Mouse (Mus musculus) intestine, embryonic 14.5 days (tissue): ENCODE data around the gene Fgfr2. TPM values are rescaled to one million over a fixed set of nuclear protein-coding genes. Genes with fewer than 3 reads are reported as not detected.

Experiments
- ATAC-seq: fragments of 200-750 bp; cut with Nextera tagmentation; replicated peaks from 2 replicates; pipeline ENCODE4 v1.8.0; 2017; ENCODE audit warnings: low read depth, moderate number of reproducible peaks, moderate TSS enrichment, moderate library complexity; ENCODE audit not compliant: low FRiP score, low TSS enrichment
- DNase-seq: peaks from one replicate; pipeline ENCODE4 v3.0.0-alpha.2; 2018; ENCODE audit warnings: low spot score
- H3K27ac ChIP-seq: fragments of 300-500 bp; sonication (generic); 2 replicates; pipeline ENCODE4 v1.5.1; 2014; ENCODE audit warnings: low read depth, mild to moderate bottlenecking, control low read depth
- H3K27me3 ChIP-seq: fragments of 300-500 bp; sonication (generic); replicated peaks from 2 replicates; pipeline ENCODE4 v1.6.1; 2014; ENCODE audit warnings: low read length, control low read depth; ENCODE audit not compliant: control insufficient read depth, insufficient read depth
- H3K36me3 ChIP-seq: fragments of 300-500 bp; sonication (generic); 2 replicates; pipeline ENCODE4 v1.6.1; 2014; ENCODE audit warnings: low read length, control low read depth; ENCODE audit not compliant: control insufficient read depth, insufficient read depth
- H3K4me1 ChIP-seq: fragments of 300-500 bp; sonication (generic); replicated peaks from 2 replicates; pipeline ENCODE4 v1.6.1; 2014; ENCODE audit warnings: low read length, control low read depth, mixed read lengths; ENCODE audit not compliant: control insufficient read depth, insufficient read depth
- H3K4me2 ChIP-seq: fragments of 300-500 bp; sonication (generic); 2 replicates; pipeline ENCODE4 v1.6.1; 2014; ENCODE audit warnings: low read length
- H3K4me3 ChIP-seq: fragments of 300-500 bp; sonication (generic); 2 replicates; pipeline ENCODE4 v1.5.1; 2014; ENCODE audit warnings: low read depth, low read length, control low read depth, mixed read lengths
- H3K9ac ChIP-seq: fragments of 300-500 bp; sonication (generic); 2 replicates; pipeline ENCODE4 v1.6.1; 2014; ENCODE audit warnings: mild to moderate bottlenecking, low read length
- H3K9me3 ChIP-seq: fragments of 300-500 bp; sonication (generic); 2 replicates; pipeline ENCODE4 v1.6.1; 2016; ENCODE audit warnings: low read length, control low read depth; ENCODE audit not compliant: control insufficient read depth
- WGBS: fragments of 180-500 bp; shearing (Covaris S2); extraction: QIAGEN DNeasy Blood & Tissue Kit; methylation state at CpG from one replicate; pipeline ENCODE4 v1.1.7; 2014; 5-methylcytosine and 5-hydroxymethylcytosine counted together
- polyA plus RNA-seq: library from polyadenylated mRNA; unstranded; fragments of >200 nt; fragmentation: Nextera tagmentation; extraction: Ambion mirVana; gene quantifications from 2 replicates; pipeline ENCODE4 v1.2.1, GENCODE M21; 2014

Gene Fgfr2
- polyA plus RNA-seq, 1 experiment from 2014 or later, result 105 TPM

DNA sequence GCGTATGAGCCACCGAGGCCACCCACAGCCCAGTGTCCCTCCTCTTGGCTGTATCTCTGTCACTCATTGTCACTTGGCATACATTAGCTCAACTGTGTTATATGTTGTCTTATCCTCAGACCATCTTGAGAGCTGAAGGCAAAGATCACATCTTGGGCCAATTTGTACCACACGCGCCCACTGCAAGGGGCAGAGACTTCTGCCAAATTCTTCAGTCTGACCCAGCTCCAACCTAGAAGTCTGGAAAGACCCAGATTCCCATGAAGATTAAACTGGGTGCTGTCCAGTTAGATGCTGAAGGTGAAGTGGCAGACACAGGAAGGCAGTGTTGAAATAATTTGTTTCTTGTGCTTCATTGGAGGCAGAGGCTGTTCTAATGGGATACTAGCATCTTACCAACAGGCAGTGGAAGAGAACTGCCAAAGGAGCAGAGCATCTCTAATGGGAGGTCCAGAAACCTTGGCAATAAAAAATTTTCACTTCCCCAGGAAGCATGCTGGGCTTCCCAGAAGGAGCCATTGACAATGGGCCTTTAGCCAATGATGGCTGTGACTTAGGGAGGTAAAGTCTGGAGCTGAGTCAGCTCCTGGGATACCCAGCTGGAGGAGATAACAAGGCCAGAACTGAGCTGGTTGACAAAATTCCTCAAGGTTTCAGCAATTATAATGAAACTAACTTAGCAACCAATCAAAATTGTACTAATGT, 514.7 kb downstream of the Fgfr2 start:
- H3K27me3 ChIP-seq, result 0 out of 2 replicates have a peak, but pooled peaks cover 10% of the 10 kb centered on the region
- 93% methylated on average over 4 of the region's 4 CpGs for WGBS
- no peak overlapping the region for H3K27ac ChIP-seq
- H3K9ac ChIP-seq, result no peak overlapping the region
- no peak for DNase-seq
- H3K4me3 ChIP-seq, result no peak overlapping the region
- H3K4me1 ChIP-seq, result no peaks in the 10 kb centered on the region
- no peak for ATAC-seq
- no peak overlapping the region for H3K4me2 ChIP-seq
- H3K9me3 ChIP-seq, result no peaks in the 10 kb centered on the region
- no peaks in the 10 kb centered on the region for H3K36me3 ChIP-seq

- 52% methylated on average over 5 of the region's 5 CpGs for WGBS
- no peak overlapping the region for H3K27ac ChIP-seq
Observed at GRCm38 (mm10) chr7:132605689-132606088, 517.5 kb downstream of the Fgfr2 start.

DNA sequence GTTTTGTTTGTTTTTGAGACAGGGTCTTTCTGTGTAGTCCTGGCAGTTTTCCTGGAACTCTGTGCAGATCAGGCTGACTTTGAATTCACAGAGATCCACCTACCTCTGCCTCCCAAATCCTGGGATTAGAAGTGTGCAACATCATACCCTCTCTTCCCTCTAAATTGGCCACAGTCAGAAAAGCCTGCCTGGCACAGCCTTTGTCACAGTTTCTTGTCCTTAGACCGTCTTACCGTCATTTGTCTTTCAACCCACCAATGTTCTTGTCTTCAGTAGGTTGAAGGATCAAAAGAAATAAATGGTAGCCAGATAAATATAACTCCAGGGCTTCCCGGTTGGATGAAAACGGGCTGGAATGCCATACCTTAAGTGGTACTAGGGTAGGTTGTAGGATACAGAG, 518.4 kb downstream of the Fgfr2 start:
- H3K4me2 ChIP-seq, result no peak overlapping the region
- H3K36me3 ChIP-seq, result no peaks in the 10 kb centered on the region
- H3K4me1 ChIP-seq, result no peaks in the 10 kb centered on the region
- 92% methylated on average over 4 of the region's 4 CpGs for WGBS
- H3K27ac ChIP-seq, result no peak overlapping the region
- no peaks in the 10 kb centered on the region for H3K9me3 ChIP-seq
- H3K4me3 ChIP-seq, result no peak overlapping the region
- ATAC-seq, result no peak
- peaks cover 46% of the 10 kb centered on the region for H3K27me3 ChIP-seq
- no peak for DNase-seq
- no peak overlapping the region for H3K9ac ChIP-seq

More at GRCm38 (mm10) chr7:132605689-132606088, 517.5 kb downstream of the Fgfr2 start:
- H3K4me1 ChIP-seq, result no peaks in the 10 kb centered on the region
- ATAC-seq (no peak), DNase-seq (no peak)
- no peaks in the 10 kb centered on the region for H3K9me3 ChIP-seq
- no peak overlapping the region for H3K4me2 ChIP-seq
- H3K9ac ChIP-seq, result no peak overlapping the region
- no peak overlapping the region for H3K4me3 ChIP-seq
- no peaks in the 10 kb centered on the region for H3K36me3 ChIP-seq
- peaks cover 36% of the 10 kb centered on the region for H3K27me3 ChIP-seq

GRCm38 (mm10) chr7:132600926-132601325, 522.2 kb downstream of the Fgfr2 start:
- H3K27me3 ChIP-seq, result peaks cover 80% of the 10 kb centered on the region
- no peak overlapping the region for H3K4me2 ChIP-seq
- WGBS, result 17% methylated on average over 8 of the region's 8 CpGs
- no peak for DNase-seq
- no peaks in the 10 kb centered on the region for H3K36me3 ChIP-seq
- no peak overlapping the region for H3K27ac ChIP-seq
- H3K4me3 ChIP-seq, result no peak overlapping the region
- H3K4me1 ChIP-seq, result 0 out of 2 replicates have a peak, but pooled peaks cover 12% of the 10 kb centered on the region
- no peaks in the 10 kb centered on the region for H3K9me3 ChIP-seq
- H3K9ac ChIP-seq, result no peak overlapping the region
- ATAC-seq, result no peak

DNA sequence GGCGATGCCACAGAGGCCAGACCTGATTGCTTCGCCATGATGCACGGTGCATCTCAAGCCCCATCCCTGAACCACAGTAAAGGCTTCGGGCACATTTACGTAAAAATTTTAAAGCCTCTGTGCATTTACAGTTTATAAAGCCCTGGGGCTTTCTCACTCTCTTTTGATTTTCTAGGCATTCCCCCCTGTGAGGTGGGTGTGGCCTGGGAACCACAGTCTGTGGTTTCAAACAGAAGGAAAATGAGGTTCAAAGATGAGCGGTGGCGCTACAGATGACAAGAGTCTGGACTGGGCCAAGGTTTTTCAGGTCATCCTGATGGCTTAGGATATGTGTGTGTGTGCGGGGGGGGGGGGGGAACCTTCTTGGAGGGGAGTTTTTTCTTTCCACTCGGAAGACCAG, 523.1 kb downstream of the Fgfr2 start:
- whole genome bisulfite sequencing, result 6% methylated on average over 9 of the region's 9 CpGs
- ATAC-seq, result no peak
- Histone ChIP-seq H3K9me3 (no peaks in the 10 kb centered on the region), H3K4me3 (peak overlapping the region; percentile 35), H3K27ac (no peak overlapping the region), H3K27me3 (peaks cover 89% of the 10 kb centered on the region), H3K36me3 (no peaks in the 10 kb centered on the region), H3K4me1 (0 out of 2 replicates have a peak, but pooled peaks cover 12% of the 10 kb centered on the region), H3K4me2 (peak overlapping the region; percentile 71), H3K9ac (no peak overlapping the region)
- DNase-seq, result no peak

DNA sequence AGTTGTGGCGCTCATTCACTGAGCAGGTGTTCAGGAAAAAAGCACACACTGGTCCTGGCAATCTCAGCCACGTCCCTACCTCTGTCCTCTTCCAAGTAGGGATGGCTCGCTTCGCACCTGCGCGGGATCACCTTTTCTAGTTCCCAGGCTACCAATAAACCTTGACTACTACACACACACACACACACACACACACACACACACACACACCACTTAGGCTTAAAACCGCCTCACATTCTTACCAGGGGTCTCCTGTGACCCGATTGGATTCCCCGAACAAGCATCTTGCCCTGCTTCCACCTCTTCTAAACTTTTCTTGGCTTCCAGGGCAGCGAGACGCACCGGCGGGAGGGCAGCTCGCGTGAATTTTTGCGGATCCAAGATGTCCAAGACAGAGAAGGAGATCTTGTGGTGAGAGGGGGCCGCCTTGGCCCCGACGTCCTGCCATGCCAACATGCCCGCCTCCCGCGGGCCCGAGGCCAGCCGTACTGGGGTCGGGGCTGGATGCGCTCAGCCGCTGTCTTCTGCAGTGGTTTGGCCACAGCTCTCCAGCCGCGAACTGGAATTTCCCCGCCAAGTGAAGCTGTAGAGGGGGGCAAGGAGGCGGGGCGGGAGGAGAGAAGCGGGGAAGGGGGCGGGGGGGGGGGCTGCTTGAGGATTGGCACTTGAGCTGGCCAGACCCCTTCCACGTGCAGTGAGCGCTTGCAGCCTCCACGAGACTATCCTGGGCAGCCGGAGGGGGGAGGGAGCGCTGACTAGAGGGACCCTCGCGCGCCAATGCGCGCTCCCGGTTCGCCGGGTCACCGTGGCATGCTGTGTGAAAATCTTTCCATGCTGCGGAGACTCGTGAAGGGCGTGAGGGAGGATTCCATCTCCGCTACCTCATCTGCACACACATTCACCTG, 523.8 kb downstream of the Fgfr2 start, which contains the start of gene Nkx1-2:
Nkx1-2 (minus strand) TSS at position 567 of the 905 bp plus-strand sequence.
- no peak for ATAC-seq

DNA sequence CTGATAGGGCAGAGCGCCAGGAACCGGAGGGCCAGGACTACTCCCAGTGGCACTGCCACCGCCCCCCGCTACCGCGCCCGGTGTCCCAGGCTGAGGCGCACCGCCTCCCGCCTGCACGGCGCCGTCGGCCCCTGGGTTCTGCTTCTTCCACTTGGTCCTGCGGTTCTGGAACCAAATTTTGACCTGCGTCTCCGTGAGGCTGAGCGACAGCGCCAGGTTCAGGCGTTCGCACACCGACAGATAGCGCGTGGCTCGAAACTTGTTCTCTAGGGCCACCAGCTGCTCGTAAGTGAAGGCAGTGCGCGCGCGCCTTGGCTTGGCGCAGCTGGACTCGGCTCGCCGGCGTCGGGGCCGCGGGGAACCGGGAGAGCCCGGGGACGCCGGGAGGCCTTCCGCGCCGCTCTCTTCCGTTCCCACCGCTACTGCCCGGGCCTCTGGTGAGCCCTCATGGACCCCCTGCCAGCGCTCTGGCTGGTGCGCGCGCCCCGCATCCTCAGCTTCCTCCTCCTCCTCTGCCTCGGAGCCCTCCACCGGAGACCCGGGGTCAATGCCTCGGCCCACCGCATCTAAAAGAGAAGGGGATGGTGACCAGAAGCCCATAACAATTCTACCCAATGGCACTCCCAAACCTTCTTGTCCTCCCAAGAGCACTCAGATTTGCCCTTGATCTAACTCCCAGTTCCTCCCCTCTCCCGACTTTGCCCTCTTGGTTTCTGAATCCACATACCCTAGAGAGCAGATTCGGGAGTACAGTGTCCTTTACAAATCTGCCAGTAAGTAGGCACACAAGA, 525.7 kb downstream of the Fgfr2 start:
- Histone ChIP-seq H3K4me3 (peak overlapping the region; percentile 47), H3K4me1 (0 out of 2 replicates have a peak, but pooled peaks cover 12% of the 10 kb centered on the region), H3K9ac (0 out of 2 replicates have a peak overlapping the region, but pooled peaks have one; percentile 22), H3K27me3 (peaks cover 77% of the 10 kb centered on the region), H3K9me3 (no peaks in the 10 kb centered on the region), H3K4me2 (peak overlapping the region; percentile 83), H3K36me3 (no peaks in the 10 kb centered on the region), H3K27ac (no peak overlapping the region)
- ATAC-seq, result peak; percentile 51; the same call in 1 of the 2 replicates
- DNase-seq, result peak; percentile 75
- under 1% methylated on average over 59 of the region's 60 CpGs for WGBS

More for the DNA sequence above, 523.8 kb downstream of the Fgfr2 start, which contains the start of gene Nkx1-2:
- Histone ChIP-seq H3K4me1 (0 out of 2 replicates have a peak, but pooled peaks cover 12% of the 10 kb centered on the region), H3K27ac (no peak within 1 kb of the TSS), H3K27me3 (peaks cover 91% of the 10 kb centered on the region), H3K9ac (no peak within 1 kb of the TSS), H3K4me2 (peak within 1 kb of the TSS; percentile 71), H3K9me3 (no peaks in the 10 kb centered on the region), H3K36me3 (no peaks in the 10 kb centered on the region), H3K4me3 (peak within 1 kb of the TSS; percentile 35)
- WGBS, result 2% methylated on average over 49 of the region's 52 CpGs
- DNase-seq, result peak; percentile 69
